Mouse (Mus musculus) liver, postnatal 0 days (tissue): ENCODE measurements at regions not wholly inside any gene's neighbourhood (a gene's known extent, or its start where the extent isn't known, plus 50 kb on each side); places are given as distances from the start of the nearest gene placed in this dataset.

ENCODE experiments used
- ATAC-seq: fragments of 200-750 bp; cut with Nextera tagmentation; 2 replicates; pipeline ENCODE4 v1.8.0; 2017; ENCODE audit warnings: mild to moderate bottlenecking, moderate library complexity
- DNase-seq: peaks from one replicate; pipeline ENCODE4 v3.0.0-alpha.2; 2016
- H3K27ac ChIP-seq: fragments of 300-500 bp; sonication (generic); 2 replicates; pipeline ENCODE4 v1.5.1; 2014; ENCODE audit warnings: antibody characterized with exemption, moderate library complexity, mild to moderate bottlenecking, low read depth
- H3K27me3 ChIP-seq: fragments of 300-500 bp; sonication (generic); 2 replicates; pipeline ENCODE4 v1.6.1; 2014; ENCODE audit warnings: low read length, control low read depth, mixed read lengths; ENCODE audit not compliant: insufficient read depth
- H3K36me3 ChIP-seq: fragments of 300-500 bp; sonication (generic); replicated peaks from 2 replicates; pipeline ENCODE4 v1.6.1; 2014; ENCODE audit warnings: mild to moderate bottlenecking, control low read depth, low read length, moderate library complexity, mixed read lengths; ENCODE audit not compliant: insufficient read depth
- H3K4me1 ChIP-seq: fragments of 300-500 bp; sonication (generic); 2 replicates; pipeline ENCODE4 v1.6.1; 2014; ENCODE audit warnings: antibody characterized with exemption, mild to moderate bottlenecking, control low read depth; ENCODE audit not compliant: insufficient read depth
- H3K4me2 ChIP-seq: fragments of 300-500 bp; sonication (generic); 2 replicates; pipeline ENCODE4 v1.6.1; 2014; ENCODE audit warnings: low read depth, mild to moderate bottlenecking, low read length, moderate library complexity, mixed read lengths
- H3K4me3 ChIP-seq: fragments of 300-500 bp; sonication (generic); 2 replicates; pipeline ENCODE4 v1.5.1; 2014; ENCODE audit warnings: low read depth, low read length
- H3K9ac ChIP-seq: fragments of 300-500 bp; sonication (generic); replicated peaks from 2 replicates; pipeline ENCODE4 v1.6.1; 2014; ENCODE audit warnings: mild to moderate bottlenecking, moderate library complexity
- H3K9me3 ChIP-seq: fragments of 300-500 bp; sonication (generic); 2 replicates; pipeline ENCODE4 v1.6.1; 2016; ENCODE audit warnings: mild to moderate bottlenecking, control low read depth, low read length, mixed read lengths
- CTCF ChIP-seq: sonication (generic); IDR thresholded peaks from 2 replicates; pipeline ENCODE4 v1.5.1; 2016; ENCODE audit warnings: antibody characterized with exemption, low read depth
- EP300 ChIP-seq: IDR thresholded peaks from 2 replicates; pipeline ENCODE4 v1.6.1; 2016; ENCODE audit warnings: antibody characterized with exemption, low read depth, mild to moderate bottlenecking
- WGBS: fragments of 180-500 bp; shearing (Covaris S2); extraction: QIAGEN DNeasy Blood & Tissue Kit; methylation state at CpG from one replicate; pipeline ENCODE4 v1.1.7; 2014; ENCODE audit not compliant: insufficient replicate concordance; 5-methylcytosine and 5-hydroxymethylcytosine counted together

- Histone ChIP-seq H3K27me3 (no peaks in the 10 kb centered on the region), H3K4me1 (no peaks in the 10 kb centered on the region), H3K36me3 (no peaks in the 10 kb centered on the region), H3K27ac (no peak overlapping the region), H3K9ac (no peak overlapping the region), H3K4me2 (no peak overlapping the region), H3K4me3 (no peak overlapping the region), H3K9me3 (no peaks in the 10 kb centered on the region)
- DNase-seq (no peak), ATAC-seq (no peak)
- no peak for TF ChIP-seq EP300
- no peak for TF ChIP-seq CTCF
- WGBS, result 53% methylated on average over 5 of the region's 5 CpGs
Measured at GRCm38 (mm10) chr3:121068676-121069075, 102.8 kb downstream of the Rwdd3 start.

- no peak overlapping the region for H3K4me3 ChIP-seq
- no peak for DNase-seq
- no peaks in the 10 kb centered on the region for H3K27me3 ChIP-seq
- H3K27ac ChIP-seq, result no peak overlapping the region
- ATAC-seq, result no peak
- 71% methylated on average over 9 of the region's 9 CpGs for WGBS
- no peak overlapping the region for H3K9ac ChIP-seq
- no peaks in the 10 kb centered on the region for H3K9me3 ChIP-seq
- TF ChIP-seq CTCF, result no peak
- TF ChIP-seq EP300, result no peak
- no peaks in the 10 kb centered on the region for H3K36me3 ChIP-seq
- no peak overlapping the region for H3K4me2 ChIP-seq
- H3K4me1 ChIP-seq, result no peaks in the 10 kb centered on the region
Measured at GRCm38 (mm10) chr3:121035904-121036549, 135.5 kb downstream of the Rwdd3 start.

- H3K9ac ChIP-seq, result no peak overlapping the region
- no peak for DNase-seq
- ATAC-seq, result no peak
- no peak overlapping the region for H3K27ac ChIP-seq
- WGBS, result 66% methylated on average over 9 of the region's 9 CpGs
- no peaks in the 10 kb centered on the region for H3K27me3 ChIP-seq
- H3K36me3 ChIP-seq, result no peaks in the 10 kb centered on the region
- TF ChIP-seq CTCF (no peak), EP300 (no peak)
- no peaks in the 10 kb centered on the region for H3K9me3 ChIP-seq
- H3K4me2 ChIP-seq, result no peak overlapping the region
- H3K4me3 ChIP-seq, result no peak overlapping the region
- no peaks in the 10 kb centered on the region for H3K4me1 ChIP-seq
Measured at GRCm38 (mm10) chr3:121025546-121026157, 145.8 kb downstream of the Rwdd3 start.

DNA sequence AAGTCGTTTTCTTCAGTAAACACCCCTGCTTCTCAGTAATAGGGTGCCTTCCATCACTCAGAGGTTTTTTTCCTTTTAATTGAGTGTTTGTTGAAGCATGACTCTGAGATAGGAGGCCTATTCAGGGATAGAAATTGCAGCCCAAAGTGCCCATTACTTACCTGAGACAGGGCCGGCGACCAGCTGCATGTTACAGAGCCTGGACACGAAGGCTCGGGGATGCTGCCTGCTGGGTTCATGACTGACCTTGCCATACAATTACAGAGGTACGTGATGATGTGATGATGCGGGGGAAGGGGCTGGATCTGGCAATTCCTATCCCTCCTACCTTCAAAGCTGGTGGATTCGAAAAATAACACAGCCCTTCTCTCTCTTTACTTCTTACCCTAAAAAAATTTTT is 146.7 kb downstream of the Rwdd3 start:
- no peak for ATAC-seq
- WGBS, result 49% methylated on average over 8 of the region's 8 CpGs
- DNase-seq, result no peak

GRCm38 (mm10) chr3:121021126-121021848 is 150.2 kb downstream of the Rwdd3 start:
- 70% methylated on average over 4 of the region's 4 CpGs for WGBS
- Histone ChIP-seq H3K4me1 (no peaks in the 10 kb centered on the region), H3K9me3 (no peaks in the 10 kb centered on the region), H3K36me3 (no peaks in the 10 kb centered on the region), H3K4me2 (no peak overlapping the region), H3K27ac (no peak overlapping the region), H3K9ac (no peak overlapping the region), H3K27me3 (no peaks in the 10 kb centered on the region), H3K4me3 (no peak overlapping the region)
- no peak for DNase-seq
- TF ChIP-seq EP300 (no peak), CTCF (no peak)
- ATAC-seq, result no peak

More for the DNA sequence above, 146.7 kb downstream of the Rwdd3 start:
- Histone ChIP-seq H3K27me3 (no peaks in the 10 kb centered on the region), H3K4me2 (no peak overlapping the region), H3K4me1 (no peaks in the 10 kb centered on the region), H3K36me3 (no peaks in the 10 kb centered on the region), H3K9me3 (no peaks in the 10 kb centered on the region), H3K4me3 (no peak overlapping the region), H3K9ac (no peak overlapping the region), H3K27ac (no peak overlapping the region)
- no peak for TF ChIP-seq EP300
- TF ChIP-seq CTCF, result no peak

DNA sequence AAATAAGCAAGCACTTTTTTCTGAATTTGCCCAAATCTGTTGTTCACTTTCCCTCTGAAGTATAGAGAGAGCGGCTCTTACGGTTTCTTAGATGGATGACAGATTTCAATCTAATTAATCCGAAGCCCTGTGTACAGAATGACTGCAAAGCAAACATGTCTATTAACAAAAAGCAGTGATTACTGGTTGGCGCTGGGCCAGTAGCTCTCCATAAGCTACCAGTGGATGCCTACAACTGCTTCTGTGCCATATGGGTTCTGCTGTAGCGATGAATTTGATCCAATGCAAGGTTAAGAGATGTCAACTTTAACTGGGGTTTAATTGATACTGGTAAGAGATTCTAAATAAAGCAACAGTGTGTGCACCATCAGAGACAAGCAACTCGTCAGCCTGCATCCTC is 162.3 kb downstream of the Rwdd3 start:
- ATAC-seq, result no peak
- H3K36me3 ChIP-seq, result no peaks in the 10 kb centered on the region
- no peak overlapping the region for H3K9ac ChIP-seq
- DNase-seq, result no peak
- H3K4me1 ChIP-seq, result no peaks in the 10 kb centered on the region
- WGBS, result 74% methylated on average over 6 of the region's 6 CpGs
- no peaks in the 10 kb centered on the region for H3K27me3 ChIP-seq
- TF ChIP-seq EP300, result no peak
- no peak for TF ChIP-seq CTCF
- no peaks in the 10 kb centered on the region for H3K9me3 ChIP-seq
- H3K4me2 ChIP-seq, result no peak overlapping the region
- no peak overlapping the region for H3K4me3 ChIP-seq
- H3K27ac ChIP-seq, result no peak overlapping the region
